Mouse (Mus musculus) retina, adult 2 months (tissue): Measurements from ENCODE around the gene Cfap161.

Source experiments
- DNase-seq: peaks from one replicate; pipeline ENCODE4 v3.0.0-alpha.2; 2012; ENCODE audit warnings: low read depth, low spot score

Cfap161 gene

DNA sequence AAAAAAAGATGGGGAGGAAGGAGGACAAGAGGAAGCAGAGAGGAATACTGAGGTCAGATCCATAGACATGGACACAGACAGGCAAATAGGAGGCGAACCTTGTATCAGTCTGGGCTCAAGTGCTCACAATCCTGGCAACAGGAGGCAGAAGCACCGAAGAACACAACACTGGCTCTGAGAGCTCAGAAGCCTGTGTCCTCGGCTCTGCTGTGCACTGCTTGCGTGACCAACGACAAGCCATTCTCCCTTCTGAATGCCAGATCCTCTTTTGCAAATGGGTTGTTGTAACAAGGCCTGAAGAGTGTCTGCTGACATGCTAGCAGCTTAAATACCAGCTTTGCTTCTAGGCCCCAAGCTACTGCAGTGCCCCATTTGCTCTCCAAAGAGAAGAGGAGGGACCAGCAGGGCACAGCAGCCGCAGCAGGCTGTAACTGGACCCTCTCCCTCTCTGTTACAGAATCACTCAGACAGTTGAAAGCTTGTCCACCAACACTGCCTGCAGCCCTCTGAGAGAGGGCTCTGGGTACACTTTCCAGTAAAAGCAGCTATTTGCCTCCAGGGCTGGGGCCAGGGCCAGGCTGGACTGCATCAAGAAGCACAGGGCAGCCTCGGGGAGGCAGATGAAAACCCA is 54.9 kb downstream of the Cfap161 start:
- no peak for DNase-seq

DNA sequence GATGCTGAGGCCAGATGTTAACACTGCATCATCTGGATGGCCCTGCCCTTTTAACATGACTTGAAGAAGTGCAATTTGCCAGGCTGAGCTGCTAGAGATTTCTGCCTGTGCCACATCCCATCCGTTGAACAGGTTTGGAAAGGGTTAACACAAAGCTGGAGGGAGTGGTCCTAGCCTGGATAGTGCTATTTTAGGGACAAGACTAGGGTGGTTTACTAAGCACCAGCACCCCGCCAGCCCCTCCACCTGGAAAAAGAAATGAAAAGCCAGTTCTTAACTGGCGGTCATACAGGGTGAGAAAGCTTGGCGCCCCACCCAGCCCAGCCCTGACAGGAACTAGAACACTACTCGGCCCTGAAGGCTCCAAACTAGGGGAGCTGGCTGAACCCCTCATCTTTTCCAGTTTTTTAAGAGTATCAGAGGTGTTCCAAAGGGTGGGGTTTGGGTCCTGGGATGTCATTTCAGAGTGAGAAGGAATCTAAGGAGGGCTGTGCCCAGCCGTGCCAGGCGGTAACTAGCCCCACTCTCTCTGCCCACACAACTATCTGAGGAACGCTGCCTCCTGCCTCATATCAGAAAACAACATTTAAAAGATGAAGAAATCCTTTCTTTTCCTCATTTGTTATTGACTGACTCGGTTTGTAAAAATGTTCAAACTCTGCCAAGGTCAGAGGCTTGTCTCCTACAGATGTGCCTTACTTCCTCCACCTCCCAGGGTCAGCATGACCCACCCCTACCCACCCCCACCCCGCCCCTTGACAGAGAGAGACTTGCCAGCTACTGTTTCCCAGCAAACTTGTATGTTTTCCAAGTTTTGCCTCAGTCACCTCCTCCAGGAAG is 55.8 kb downstream of the Cfap161 start:
- DNase-seq: no peak

DNA sequence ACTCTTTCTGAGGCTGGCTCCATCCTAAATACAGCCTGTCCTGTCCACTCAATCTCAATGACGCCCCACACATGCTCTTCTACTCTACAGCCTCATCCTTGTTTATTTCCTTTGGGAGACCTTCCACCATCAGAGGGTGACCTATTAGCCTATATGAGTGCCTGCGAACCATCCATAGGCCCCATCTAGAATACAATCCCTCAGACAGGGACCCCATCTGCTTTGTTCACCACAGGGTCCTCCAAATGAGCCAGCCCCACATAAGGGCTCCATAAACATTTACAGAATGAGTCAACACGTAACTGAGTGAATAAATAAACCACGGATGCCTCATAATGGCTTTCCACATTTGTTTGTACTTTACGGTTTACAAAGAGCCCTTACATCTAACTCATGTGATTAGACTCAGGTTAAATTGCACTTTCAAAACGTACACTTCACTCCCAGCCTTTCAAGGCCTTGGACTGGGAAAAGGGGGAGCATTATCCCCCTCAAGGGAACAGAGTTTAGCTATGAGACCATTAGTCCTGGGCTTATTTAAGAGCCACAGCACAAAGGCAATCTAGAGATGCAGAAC is 56.7 kb downstream of the Cfap161 start:
- no peak for DNase-seq

DNA sequence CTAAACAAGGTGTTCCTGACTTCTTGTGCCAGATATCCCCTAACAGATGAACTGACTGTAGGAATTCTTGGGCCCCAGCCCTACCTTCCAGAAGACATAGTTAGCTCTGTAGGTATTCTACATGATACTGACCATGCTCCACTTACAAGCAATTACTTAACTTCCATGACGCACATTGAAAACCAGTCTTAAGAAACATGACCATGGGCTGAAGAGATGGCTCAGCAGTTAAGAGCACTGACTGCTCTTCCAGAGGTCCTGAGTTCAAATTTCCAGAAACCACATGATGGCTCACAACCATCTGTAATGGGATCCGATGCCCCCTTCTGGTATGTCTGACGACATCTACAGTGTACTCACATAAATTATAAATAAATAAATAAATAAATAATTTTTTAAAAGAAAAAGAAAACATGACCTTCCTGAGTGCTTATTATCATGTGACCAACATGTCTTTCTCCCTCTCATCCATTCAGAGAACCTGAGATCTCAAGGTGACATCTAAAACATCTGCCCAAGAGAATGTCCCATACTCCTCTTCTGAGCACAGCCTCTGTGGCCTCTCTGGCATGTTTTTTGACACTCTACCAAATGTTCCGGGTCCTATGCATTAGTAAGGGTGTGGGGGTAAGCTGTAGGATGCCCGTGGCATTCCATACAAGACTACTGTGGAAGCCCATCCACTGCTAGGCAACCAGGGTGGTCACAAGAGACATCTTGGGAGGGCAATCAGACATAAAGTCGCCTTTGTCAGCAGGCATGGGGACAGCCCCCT is 58.2 kb downstream of the Cfap161 start:
- DNase-seq: no peak

DNA sequence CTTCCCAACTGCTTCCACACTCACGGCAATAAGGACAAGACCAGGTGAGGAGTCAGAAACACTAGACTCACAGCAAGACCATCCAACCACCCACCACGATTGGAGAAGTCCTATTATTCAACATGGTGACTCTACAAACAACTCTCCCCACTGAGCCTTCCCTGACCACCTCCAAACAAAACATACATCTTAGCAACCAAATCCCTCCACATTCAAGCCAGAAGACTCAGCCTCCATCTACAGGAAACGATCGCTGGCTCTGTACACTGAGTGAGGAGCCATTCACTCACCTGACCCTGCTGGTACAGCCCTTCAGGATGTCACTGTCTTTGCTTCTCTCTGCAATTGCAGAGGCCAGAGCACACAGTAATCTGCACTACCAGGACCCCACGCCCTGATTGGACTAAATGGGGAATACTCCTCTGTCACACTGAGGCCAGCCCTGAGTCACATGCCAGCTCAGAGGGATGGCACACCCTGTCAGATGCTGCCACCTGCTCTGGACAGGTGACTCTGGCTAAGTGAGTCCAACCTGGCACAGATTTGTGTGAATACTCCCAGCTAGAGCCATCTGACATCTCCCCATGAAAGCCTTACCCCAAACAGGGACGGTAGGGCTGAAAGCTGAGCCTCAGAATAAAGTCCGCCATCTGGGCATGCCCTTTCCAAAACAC is 59.4 kb downstream of the Cfap161 start:
- DNase-seq: no peak

DNA sequence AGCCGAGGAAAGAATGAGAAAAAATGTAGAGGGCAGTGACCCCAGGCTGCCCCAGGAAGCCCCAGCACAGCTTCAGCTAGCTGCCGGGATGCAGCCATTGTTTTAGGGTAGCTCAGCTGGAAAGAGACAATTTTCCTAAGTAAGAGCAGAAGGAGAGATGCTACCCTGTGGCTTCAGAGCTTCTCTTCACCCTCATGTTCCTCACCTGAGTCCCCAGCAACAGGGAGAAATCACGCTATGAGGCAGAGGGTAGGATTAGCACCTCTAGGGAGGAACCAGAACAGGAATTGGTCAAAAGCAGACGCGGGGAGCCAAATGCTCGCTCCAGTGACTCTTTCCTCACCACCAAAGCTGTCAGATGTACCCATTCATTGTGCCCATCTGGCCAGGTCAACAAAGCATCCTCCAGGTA is 60.0 kb downstream of the Cfap161 start:
- DNase-seq: no peak

DNA sequence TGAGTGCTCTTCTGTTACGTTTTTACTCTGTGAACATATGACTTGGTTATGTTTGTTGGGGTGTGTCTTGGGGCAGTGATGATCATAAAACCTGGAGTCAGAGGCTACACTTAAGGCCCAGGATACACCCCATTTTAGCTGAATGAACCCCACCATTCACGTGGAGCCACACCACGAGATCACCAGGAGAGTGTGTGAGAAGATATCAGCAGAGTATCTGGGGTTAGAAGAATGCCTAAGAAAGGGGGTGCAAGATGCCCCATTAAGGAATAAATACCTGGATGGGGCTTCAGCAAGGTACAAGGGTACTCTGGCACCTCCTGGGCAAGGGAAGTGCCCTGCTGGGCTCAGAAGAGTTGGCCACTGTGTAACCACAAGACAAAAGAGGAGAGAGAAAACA is 60.4 kb downstream of the Cfap161 start:
- no peak for DNase-seq

DNA sequence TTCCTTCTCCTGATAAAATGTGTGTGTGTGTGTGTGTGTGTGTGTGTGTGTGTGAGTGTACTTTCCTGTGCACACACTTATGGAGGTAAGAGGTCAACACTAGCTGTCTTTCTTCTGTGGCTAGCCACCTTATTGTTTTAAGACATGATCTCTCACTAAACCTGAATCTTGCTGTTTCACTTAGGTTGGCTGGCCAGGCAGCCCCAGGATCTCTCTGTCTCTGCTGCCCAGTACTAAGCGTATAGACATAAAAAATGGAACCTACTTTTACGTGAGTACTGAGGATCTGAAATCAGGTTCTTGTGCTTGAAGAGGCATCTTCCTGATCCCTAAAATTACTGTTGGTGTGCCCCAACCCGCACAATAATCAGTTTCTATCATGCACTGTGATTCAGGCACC is 61.9 kb downstream of the Cfap161 start:
- DNase-seq: no peak

DNA sequence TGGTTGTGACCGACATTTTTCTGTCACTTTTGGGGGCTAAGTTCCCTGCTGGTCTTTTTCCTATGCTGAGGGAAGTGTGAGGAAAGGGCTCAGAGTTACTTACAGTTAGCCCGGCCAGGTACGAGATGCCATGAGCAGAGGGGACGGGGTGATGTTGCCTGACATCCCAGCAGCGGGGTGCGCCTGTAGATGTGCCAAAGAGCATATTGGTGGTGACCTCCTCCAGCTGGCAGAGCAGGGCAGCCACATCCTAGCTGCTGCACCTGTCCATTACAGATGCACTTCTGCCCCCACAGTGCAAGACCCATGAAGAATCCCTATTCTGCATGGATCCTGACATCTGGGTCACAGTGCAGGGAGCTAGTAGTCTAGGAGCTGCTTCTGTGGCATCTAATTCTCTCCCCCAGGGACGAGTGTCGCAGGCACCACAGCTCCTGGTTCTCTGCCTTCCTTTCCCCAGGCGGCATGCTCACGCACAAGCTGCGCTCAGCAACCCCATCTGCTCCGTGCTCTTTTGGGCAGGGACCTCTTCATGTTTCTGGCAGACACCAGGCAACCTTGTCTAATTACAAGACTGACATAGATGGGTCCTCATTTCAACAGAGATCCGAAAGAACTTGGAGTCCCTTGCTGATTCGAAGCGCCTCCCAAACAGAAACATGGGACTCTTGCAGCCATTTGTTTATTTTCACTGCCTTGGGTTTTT is 62.6 kb downstream of the Cfap161 start:
- no peak for DNase-seq

DNA sequence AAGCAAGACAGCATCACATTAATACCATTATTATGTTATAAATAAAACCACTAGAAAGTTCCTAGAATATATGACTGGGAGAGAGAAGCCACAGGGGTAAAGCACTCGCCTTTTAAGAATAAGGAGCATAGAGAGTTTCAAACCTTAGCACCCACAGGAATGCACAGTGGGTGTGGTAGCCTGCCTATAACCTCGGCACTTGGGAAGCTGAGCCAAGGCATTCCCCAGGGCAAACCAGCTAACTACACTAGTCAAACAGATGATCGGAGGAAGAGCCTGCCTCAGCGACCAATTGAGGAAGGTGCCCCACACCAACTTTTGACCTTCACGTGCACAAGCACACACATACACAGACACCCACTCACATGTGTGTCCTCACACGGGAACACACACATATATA is 63.4 kb downstream of the Cfap161 start:
- DNase-seq: no peak

DNA sequence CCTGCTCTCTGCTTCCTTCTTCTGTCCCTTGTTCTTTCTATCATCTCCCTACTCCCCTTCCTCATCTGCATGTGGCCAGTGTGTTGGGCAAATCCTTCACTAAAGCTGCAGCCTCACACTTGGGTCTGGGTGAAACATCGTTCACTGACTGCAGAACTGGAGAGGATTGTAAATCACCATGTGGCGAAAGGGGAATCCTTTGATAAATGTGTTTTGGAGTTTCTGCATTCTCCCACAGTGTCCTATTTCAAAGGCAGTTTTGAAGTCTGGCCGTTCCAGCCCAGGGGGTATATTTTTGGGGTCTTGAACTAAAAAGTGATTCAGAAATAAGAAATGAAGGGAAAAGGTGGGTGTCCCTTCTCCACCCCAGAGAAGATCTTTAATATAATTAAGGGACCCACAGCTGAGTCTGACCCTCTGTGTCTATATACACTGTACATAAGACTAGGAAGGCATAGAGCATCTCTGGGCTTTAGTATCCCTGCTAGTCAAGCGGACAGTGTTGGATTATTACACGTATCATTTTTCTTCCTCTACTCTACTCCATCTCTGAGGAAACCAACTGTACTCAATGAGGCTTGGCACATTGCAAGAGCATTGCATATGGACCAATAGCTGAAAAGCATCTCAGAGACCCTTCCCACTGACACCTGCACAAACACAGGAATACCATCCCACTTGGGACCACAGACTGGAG is 67.6 kb downstream of the Cfap161 start:
- DNase-seq: no peak

DNA sequence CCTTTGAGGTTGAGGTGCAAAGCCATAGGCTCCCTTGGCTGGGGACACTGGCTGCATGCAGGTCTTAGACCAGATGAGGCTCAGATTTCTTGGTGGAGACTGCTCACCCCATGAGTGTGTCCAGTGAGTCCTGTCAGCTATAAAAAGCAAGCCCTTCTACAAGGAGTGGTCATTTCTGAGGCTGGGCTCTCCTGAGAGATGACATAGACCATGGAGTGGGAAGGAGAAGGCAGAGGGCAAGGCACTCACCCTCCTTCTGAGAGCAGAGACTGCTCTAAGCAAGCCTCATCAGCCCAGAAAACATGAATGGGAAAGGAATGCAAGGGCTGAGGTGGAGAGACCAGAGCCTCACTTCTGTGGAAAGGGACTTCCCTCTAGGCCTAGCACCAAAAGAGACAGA is 68.9 kb downstream of the Cfap161 start:
- DNase-seq: no peak

DNA sequence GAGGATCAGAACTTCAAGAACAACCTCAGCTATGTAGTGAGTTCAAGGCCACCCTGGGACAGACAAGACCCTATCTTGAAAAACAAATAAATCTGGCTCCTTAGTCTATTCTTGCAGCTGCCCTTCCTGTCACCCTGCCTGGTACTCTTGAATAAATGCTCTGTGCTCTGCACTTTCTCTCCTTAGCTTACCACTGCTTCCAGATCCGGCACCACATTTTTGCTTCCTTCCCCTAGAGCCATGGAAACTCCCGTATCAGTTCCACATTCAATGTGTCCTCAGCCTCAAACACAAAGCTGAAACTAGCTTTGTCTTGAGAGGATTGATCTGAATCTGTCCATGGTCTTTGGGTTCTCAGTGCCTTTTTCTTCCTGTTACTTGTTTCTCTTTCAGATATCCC is 70.1 kb downstream of the Cfap161 start:
- no peak for DNase-seq
